Mouse (Mus musculus) sigmoid colon, adult 10 weeks (tissue): ENCODE measurements around the gene Mansc4. TPM values are rescaled to one million over a fixed set of nuclear protein-coding genes. Genes with fewer than 3 reads are reported as not detected.

Experiments used
- polyA plus RNA-seq: library from polyadenylated mRNA; stranded (reverse); fragments of 350-450 nt; fragmentation: Illumina TruSeq; extraction: RNeasy Lipid Tissue Mini Kit (QIAGEN cat#74804); gene quantifications from one replicate; pipeline ENCODE4 v1.2.3, GENCODE M21; 2014; ENCODE audit warnings: low read depth, low replicate concordance

The Mansc4 gene
- polyA plus RNA-seq, result not detected

DNA sequence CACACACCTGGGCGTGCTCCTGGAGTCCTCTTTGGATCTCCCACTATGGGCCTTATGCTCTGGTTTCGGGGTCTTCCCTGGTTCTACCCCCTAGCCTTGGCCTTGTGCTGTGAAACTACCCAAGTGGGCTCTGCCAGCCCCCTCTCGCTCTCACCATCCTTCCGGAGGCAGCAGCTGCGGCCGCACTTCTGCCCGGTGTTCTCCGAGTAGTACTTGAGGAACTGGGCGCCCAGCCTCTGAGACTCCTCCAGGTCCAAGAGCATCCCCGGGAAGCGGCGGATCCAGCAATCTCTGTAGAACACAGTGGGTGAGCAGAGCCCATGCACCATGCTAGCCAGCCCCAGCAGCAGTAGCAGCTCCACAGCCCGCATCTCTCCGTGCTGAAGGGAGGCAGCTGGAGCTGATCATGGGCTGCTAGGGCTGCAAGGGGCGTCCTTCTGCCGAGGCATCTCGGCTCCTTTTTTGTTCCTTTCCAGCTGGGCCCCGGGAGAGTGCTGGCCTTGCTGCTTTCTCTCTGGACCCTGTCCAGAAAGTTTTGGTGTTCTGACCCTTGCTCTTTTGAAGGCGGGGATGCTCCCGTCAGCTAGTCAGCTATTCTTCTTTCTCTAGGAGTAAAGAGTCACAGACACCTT, at the start of gene Mansc4:
TSS of gene Mansc4 (minus strand) at position 439 of the 632 bp plus-strand sequence.

DNA sequence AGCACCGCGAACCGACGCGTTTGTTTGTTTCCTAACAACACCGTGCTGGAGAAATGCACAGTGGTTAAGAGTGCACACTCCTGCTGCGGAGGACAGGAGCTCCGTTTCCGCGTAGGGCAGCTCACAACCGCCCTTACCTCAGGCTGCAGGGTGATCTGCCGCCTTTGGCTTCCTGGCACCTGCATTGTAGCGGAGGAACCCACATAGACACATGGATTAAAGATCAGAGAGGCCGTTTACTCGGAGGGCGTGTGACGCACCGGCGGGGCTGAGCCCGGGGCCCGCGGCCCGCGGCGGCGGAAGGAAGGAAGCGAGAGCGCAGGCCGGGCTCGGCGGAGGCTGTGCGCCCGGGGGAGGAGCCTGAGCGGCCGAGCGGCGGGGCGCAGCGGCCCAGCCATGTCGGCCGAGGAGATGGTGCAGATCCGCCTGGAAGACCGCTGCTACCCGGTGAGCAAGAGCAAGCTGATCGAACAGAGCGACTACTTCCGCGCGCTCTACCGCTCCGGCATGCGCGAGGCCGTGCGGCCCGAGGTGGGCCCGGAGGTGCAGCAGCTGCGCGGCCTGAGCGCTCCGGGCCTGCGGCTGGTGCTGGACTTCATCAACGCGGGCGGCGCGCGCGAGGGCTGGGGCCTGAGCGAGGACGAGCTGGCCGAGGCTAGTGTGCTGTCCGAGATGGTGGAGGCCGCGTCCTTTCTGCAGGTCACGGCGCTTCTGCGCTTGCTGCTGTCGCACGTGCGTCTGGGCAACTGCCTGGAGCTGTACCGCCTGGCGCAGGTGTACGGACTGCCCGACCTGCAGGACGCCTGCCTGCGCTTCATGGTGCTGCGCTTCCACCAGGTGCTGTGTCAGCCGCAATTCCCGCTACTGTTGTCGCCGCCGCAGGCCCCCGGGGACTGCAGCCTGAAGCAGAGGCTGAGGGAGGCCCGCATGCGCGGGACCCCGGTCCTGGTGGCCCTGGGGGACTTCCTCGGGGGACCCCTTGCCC, 4.6 kb upstream of the Mansc4 start, which contains the start of gene Klhl42:
TSS of gene Klhl42 (plus strand) at position 244 of the 985 bp plus-strand sequence.

GRCm38 (mm10) chr6:147042291-147043290, 44.2 kb downstream of the Mansc4 start, which contains the start of gene Mrps35:
Mrps35 (plus strand) TSS chr6:147042764.

GRCm38 (mm10) chr6:147032303-147032925, 54.4 kb downstream of the Mansc4 start, which contains the start of gene Rep15:
Rep15 (plus strand) TSS chr6:147032584.

Other genes starting within 250 kb of the Mansc4 start
- gene Smco2, start 236.9 kb downstream of the Mansc4 start, polyA plus RNA-seq, result not detected
- gene Ppfibp1, start 198.5 kb downstream of the Mansc4 start, polyA plus RNA-seq, result 46.1 TPM
- not detected for gene 1700034J05Rik, start 132.6 kb downstream of the Mansc4 start, polyA plus RNA-seq
- 245 TPM for gene Rep15, start 54.4 kb downstream of the Mansc4 start, polyA plus RNA-seq
- gene Mrps35, start 44.3 kb downstream of the Mansc4 start, polyA plus RNA-seq, result 33.5 TPM
- 20.3 TPM for gene Klhl42, start 4.3 kb upstream of the Mansc4 start, polyA plus RNA-seq
- gene Pthlh, start 177.2 kb upstream of the Mansc4 start, polyA plus RNA-seq, result 0.73 TPM